Mouse (Mus musculus): ENCODE measurements at regions not wholly inside any gene's neighbourhood (a gene's known extent, or its start where the extent isn't known, plus 50 kb on each side); places are given as distances from the start of the nearest gene placed in this dataset.

DNA sequence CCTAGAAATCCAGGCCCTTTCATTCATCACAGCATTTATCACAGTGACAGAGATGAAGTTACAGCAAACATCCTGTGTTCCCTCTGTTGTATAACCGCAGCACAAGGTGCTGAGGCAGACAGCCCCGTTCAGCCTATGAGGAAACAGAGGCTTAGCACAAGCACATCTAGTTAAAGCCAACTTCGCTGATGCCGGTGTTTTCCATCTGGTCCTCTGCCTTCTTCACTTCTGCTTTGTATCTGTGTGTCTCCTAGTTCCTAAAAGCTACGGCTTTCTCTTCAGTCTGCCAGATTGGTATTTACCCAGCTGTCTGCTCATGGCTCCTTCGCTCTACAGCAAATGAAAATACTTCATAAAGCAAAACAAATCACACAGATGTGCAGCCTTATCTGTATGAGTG is 256.5 kb upstream of the Clint1 start:
- Histone ChIP-seq H3K4me3 (replicated peaks; ENCODE audit: low read length) (no peak overlapping the region), H3K4me1 (ENCODE audit: control insufficient read depth, insufficient read depth, low read length) (peaks cover 14% of the 10 kb centered on the region), H3K27ac (replicated peaks; ENCODE audit: low read depth, low read length) (no peak overlapping the region), H3K9ac (ENCODE audit: low read depth, low read length, severe bottlenecking) (no peak overlapping the region), H3K36me3 (ENCODE audit: control insufficient read depth, insufficient read depth, low read length) (no peaks in the 10 kb centered on the region), H3K4me2 (replicated peaks; ENCODE audit: low read depth, low read length, severe bottlenecking) (no peak overlapping the region), H3K9me3 (ENCODE audit: control insufficient read depth, low read length) (no peaks in the 10 kb centered on the region), H3K27me3 (ENCODE audit: control insufficient read depth, insufficient read depth, low read length) (no peaks in the 10 kb centered on the region)
- DNase-seq (ENCODE audit: low spot score) (no peak), ATAC-seq (ENCODE audit: low FRiP score, low read depth) (no peak)
- no peak for TF ChIP-seq POLR2A (IDR thresholded peaks at IDR 0.05; ENCODE audit: borderline replicate concordance, extremely low read depth, insufficient read depth, insufficient read length)
- 72% methylated on average over 6 of the region's 6 CpGs for WGBS

DNA sequence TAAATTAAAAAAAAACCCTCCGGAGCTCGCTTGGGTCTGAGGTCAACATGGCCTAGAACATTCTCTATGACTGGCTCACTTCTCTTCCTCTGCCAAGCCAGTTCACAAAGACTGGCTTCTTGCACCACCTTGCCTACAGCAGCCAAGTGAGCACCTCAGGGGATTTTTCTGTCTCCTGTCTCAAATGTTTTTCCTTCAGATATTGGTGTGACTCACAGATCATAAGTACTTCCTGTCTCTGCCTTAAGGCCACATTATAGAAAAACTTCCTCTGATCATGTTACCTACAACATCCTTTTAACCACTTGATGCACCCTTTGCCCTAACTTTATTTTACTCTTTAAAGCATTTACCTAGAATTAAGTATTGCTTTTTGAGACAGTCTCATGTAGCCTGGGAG is 230.0 kb upstream of the Clint1 start:
- Histone ChIP-seq H3K9me3 (ENCODE audit: control insufficient read depth, low read length) (no peaks in the 10 kb centered on the region), H3K4me1 (ENCODE audit: control insufficient read depth, insufficient read depth, low read length) (no peaks in the 10 kb centered on the region), H3K27ac (replicated peaks; ENCODE audit: low read depth, low read length) (no peak overlapping the region), H3K4me3 (replicated peaks; ENCODE audit: low read length) (no peak overlapping the region), H3K36me3 (ENCODE audit: control insufficient read depth, insufficient read depth, low read length) (no peaks in the 10 kb centered on the region), H3K27me3 (ENCODE audit: control insufficient read depth, insufficient read depth, low read length) (no peaks in the 10 kb centered on the region), H3K4me2 (replicated peaks; ENCODE audit: low read depth, low read length, severe bottlenecking) (no peak overlapping the region), H3K9ac (ENCODE audit: low read depth, low read length, severe bottlenecking) (no peak overlapping the region)
- DNase-seq (ENCODE audit: low spot score) (no peak), ATAC-seq (ENCODE audit: low FRiP score, low read depth) (no peak)
- TF ChIP-seq POLR2A (IDR thresholded peaks at IDR 0.05; ENCODE audit: borderline replicate concordance, extremely low read depth, insufficient read depth, insufficient read length), result no peak
- 88% methylated on average over 2 of the region's 2 CpGs for WGBS

GRCm38 (mm10) chr11:45622701-45623100 is 229.2 kb upstream of the Clint1 start:
- DNase-seq (ENCODE audit: low spot score), result no peak
- no peak for TF ChIP-seq POLR2A (IDR thresholded peaks at IDR 0.05; ENCODE audit: borderline replicate concordance, extremely low read depth, insufficient read depth, insufficient read length)

GRCm38 (mm10) chr11:45624233-45624632 is 227.6 kb upstream of the Clint1 start:
- no peak overlapping the region for H3K4me3 ChIP-seq (replicated peaks; ENCODE audit: low read length)

More at GRCm38 (mm10) chr11:45622701-45623100, 229.2 kb upstream of the Clint1 start:
- WGBS, result 94% methylated on average over 5 of the region's 5 CpGs
- H3K27me3 ChIP-seq (ENCODE audit: control insufficient read depth, insufficient read depth, low read length), result no peaks in the 10 kb centered on the region
- H3K36me3 ChIP-seq (ENCODE audit: control insufficient read depth, insufficient read depth, low read length), result no peaks in the 10 kb centered on the region
- no peak overlapping the region for H3K9ac ChIP-seq (ENCODE audit: low read depth, low read length, severe bottlenecking)
- H3K4me1 ChIP-seq (ENCODE audit: control insufficient read depth, insufficient read depth, low read length), result no peaks in the 10 kb centered on the region
- no peak overlapping the region for H3K4me3 ChIP-seq (replicated peaks; ENCODE audit: low read length)
- ATAC-seq (ENCODE audit: low FRiP score, low read depth), result no peak
- no peak overlapping the region for H3K4me2 ChIP-seq (replicated peaks; ENCODE audit: low read depth, low read length, severe bottlenecking)
- H3K27ac ChIP-seq (replicated peaks; ENCODE audit: low read depth, low read length), result no peak overlapping the region
- H3K9me3 ChIP-seq (ENCODE audit: control insufficient read depth, low read length), result no peaks in the 10 kb centered on the region

DNA sequence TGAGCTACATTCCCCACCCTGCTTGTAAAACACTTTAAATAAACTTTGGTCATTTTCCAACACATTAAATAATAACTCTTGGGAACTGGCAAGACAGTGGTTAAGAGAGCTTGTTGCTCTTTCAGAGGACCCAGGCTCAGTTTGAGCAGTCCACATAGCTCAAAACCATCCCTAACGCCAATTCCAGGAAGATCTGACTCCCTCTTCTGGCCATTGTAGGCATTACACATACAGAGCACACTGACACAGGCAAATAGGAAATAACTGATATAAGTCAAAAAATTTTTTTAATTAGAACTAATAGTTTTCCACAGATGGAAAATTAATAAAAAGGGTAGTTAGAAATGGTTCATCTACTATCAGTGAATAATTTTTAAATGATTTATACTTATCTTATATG is 222.6 kb upstream of the Clint1 start:
- Histone ChIP-seq H3K36me3 (ENCODE audit: control insufficient read depth, insufficient read depth, low read length) (no peaks in the 10 kb centered on the region), H3K9me3 (ENCODE audit: control insufficient read depth, low read length) (no peaks in the 10 kb centered on the region), H3K4me1 (ENCODE audit: control insufficient read depth, insufficient read depth, low read length) (0 out of 2 replicates have a peak, but pooled peaks cover 5% of the 10 kb centered on the region), H3K9ac (ENCODE audit: low read depth, low read length, severe bottlenecking) (no peak overlapping the region), H3K27ac (replicated peaks; ENCODE audit: low read depth, low read length) (no peak overlapping the region), H3K4me3 (replicated peaks; ENCODE audit: low read length) (no peak overlapping the region), H3K27me3 (ENCODE audit: control insufficient read depth, insufficient read depth, low read length) (no peaks in the 10 kb centered on the region), H3K4me2 (replicated peaks; ENCODE audit: low read depth, low read length, severe bottlenecking) (no peak overlapping the region)
- DNase-seq (ENCODE audit: low spot score), result no peak
- TF ChIP-seq POLR2A (IDR thresholded peaks at IDR 0.05; ENCODE audit: borderline replicate concordance, extremely low read depth, insufficient read depth, insufficient read length), result no peak
- ATAC-seq (ENCODE audit: low FRiP score, low read depth), result no peak
- 26% methylated on average over 1 of the region's 1 CpGs for WGBS

More at GRCm38 (mm10) chr11:45624233-45624632, 227.6 kb upstream of the Clint1 start:
- Histone ChIP-seq H3K4me2 (replicated peaks; ENCODE audit: low read depth, low read length, severe bottlenecking) (no peak overlapping the region), H3K9ac (ENCODE audit: low read depth, low read length, severe bottlenecking) (no peak overlapping the region), H3K27ac (replicated peaks; ENCODE audit: low read depth, low read length) (no peak overlapping the region), H3K36me3 (ENCODE audit: control insufficient read depth, insufficient read depth, low read length) (no peaks in the 10 kb centered on the region), H3K9me3 (ENCODE audit: control insufficient read depth, low read length) (no peaks in the 10 kb centered on the region), H3K4me1 (ENCODE audit: control insufficient read depth, insufficient read depth, low read length) (no peaks in the 10 kb centered on the region), H3K27me3 (ENCODE audit: control insufficient read depth, insufficient read depth, low read length) (no peaks in the 10 kb centered on the region)
- 73% methylated on average over 7 of the region's 7 CpGs for WGBS
- ATAC-seq (ENCODE audit: low FRiP score, low read depth), result no peak
- DNase-seq (ENCODE audit: low spot score), result no peak
- TF ChIP-seq POLR2A (IDR thresholded peaks at IDR 0.05; ENCODE audit: borderline replicate concordance, extremely low read depth, insufficient read depth, insufficient read length), result no peak

Measured in limb, embryonic 14.5 days (tissue).